Mouse (Mus musculus) liver, embryonic 14.5 days (tissue): ENCODE measurements around the gene Ric8b. TPM values are rescaled to one million over a fixed set of nuclear protein-coding genes. Genes with fewer than 3 reads are reported as not detected.

Experiments
- ATAC-seq: fragments of 200-750 bp; cut with Nextera tagmentation; 2 replicates; pipeline ENCODE4 v1.8.0; 2017; ENCODE audit warnings: moderate number of reproducible peaks, mild to moderate bottlenecking, moderate library complexity; ENCODE audit not compliant: insufficient read depth
- DNase-seq, 3 experiments: peaks; one replicate each; pipeline ENCODE4 v3.0.0-alpha.2; 2012 to 2013; ENCODE audit warnings: low read depth in 3 of 3, low spot score in 3 of 3
- H3K27ac ChIP-seq: fragments of 300-500 bp; sonication (generic); 2 replicates; pipeline ENCODE4 v1.5.1; 2014; ENCODE audit warnings: moderate library complexity, mild to moderate bottlenecking, control low read depth, inconsistent platforms
- H3K27me3 ChIP-seq: fragments of 300-500 bp; sonication (generic); 2 replicates; pipeline ENCODE4 v1.6.1; 2014; ENCODE audit warnings: mild to moderate bottlenecking, low read length, moderate library complexity; ENCODE audit not compliant: control insufficient read depth, insufficient read depth
- H3K36me3 ChIP-seq: fragments of 300-500 bp; sonication (generic); replicated peaks from 2 replicates; pipeline ENCODE4 v1.6.1; 2014; ENCODE audit warnings: low read depth; ENCODE audit not compliant: control insufficient read depth, insufficient read depth
- H3K4me1 ChIP-seq, 2 experiments: fragments of 200-500 bp in 1 of 2; fragments of 300-500 bp in 1 of 2; sonication (generic) in 1 of 2; replicated peaks; 2 replicates each; pipeline ENCODE4 v1.6.1; 2012 to 2014; ENCODE audit warnings: antibody characterized with exemption in 1 of 2, inconsistent platforms in 1 of 2, low read length in 1 of 2; ENCODE audit not compliant: control insufficient read depth in 2 of 2, insufficient read depth in 2 of 2
- H3K4me2 ChIP-seq: fragments of 300-500 bp; sonication (generic); 2 replicates; pipeline ENCODE4 v1.6.1; 2014; ENCODE audit warnings: low read depth, mild to moderate bottlenecking, control low read depth, moderate library complexity
- H3K4me3 ChIP-seq, 2 experiments: fragments of 200-500 bp in 1 of 2; fragments of 300-500 bp in 1 of 2; sonication (generic) in 1 of 2; 2 replicates each; pipeline ENCODE4 v1.5.1; 2012 to 2014; ENCODE audit warnings: low read depth in 2 of 2, low read length in 2 of 2, mild to moderate bottlenecking in 2 of 2, control low read depth in 1 of 2, inconsistent platforms in 1 of 2, moderate library complexity in 1 of 2; ENCODE audit not compliant: insufficient read depth in 1 of 2
- H3K9ac ChIP-seq: fragments of 300-500 bp; sonication (generic); replicated peaks from 2 replicates; pipeline ENCODE4 v1.6.1; 2014; ENCODE audit warnings: mild to moderate bottlenecking, control low read depth, moderate library complexity
- H3K9me3 ChIP-seq: fragments of 300-500 bp; sonication (generic); 2 replicates; pipeline ENCODE4 v1.6.1; 2016; ENCODE audit warnings: low read length, mixed read lengths; ENCODE audit not compliant: control insufficient read depth
- CTCF ChIP-seq: IDR thresholded peaks from 2 replicates; pipeline ENCODE4 v1.5.1; 2016; ENCODE audit warnings: antibody characterized with exemption, low read depth, control low read depth
- EP300 ChIP-seq: IDR thresholded peaks from 2 replicates; pipeline ENCODE4 v1.6.1; 2016; ENCODE audit warnings: antibody characterized with exemption, low read depth
- WGBS: fragments of 180-500 bp; shearing (Covaris S2); extraction: QIAGEN DNeasy Blood & Tissue Kit; methylation state at CpG from one replicate; pipeline ENCODE4 v1.1.7; 2014; ENCODE audit not compliant: insufficient replicate concordance; 5-methylcytosine and 5-hydroxymethylcytosine counted together
- polyA plus RNA-seq, 2 experiments: library from polyadenylated mRNA; depleted of rRNA in 1 of 2; stranded (reverse) in 1 of 2; unstranded in 1 of 2; fragments of >200 nt; fragmentation: Nextera tagmentation in 1 of 2; extraction: Ambion mirVana in 1 of 2; gene quantifications; 2 replicates each; pipeline versions ENCODE4 v1.2.1 to v1.2.3; 2012 to 2014

Ric8b gene
- polyA plus RNA-seq, 2 experiments: 2.6 to 4.5 TPM

DNA sequence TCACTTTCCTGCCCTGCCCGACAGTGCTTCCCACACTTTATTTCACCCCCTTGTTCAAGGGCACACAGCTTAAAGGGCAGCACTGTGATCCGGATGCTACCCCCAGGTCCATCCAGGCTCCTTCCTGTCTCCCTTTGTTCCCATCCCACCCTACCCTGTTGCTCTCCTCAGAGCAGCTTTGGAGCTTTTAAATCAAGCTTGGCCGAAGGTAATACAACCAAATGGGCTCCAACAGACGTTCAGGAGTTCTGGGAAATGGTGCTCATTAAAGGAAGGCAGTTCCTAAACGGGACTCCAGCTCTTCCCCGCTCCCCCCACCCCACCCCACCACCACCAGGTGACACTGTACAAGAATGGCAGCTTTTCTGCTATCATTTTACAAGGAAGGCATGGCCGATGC lies 7.2 kb upstream of the Ric8b start:
- Histone ChIP-seq H3K9me3 (no peaks in the 10 kb centered on the region), H3K9ac (no peak overlapping the region), H3K36me3 (no peaks in the 10 kb centered on the region), H3K27me3 (no peaks in the 10 kb centered on the region), H3K4me1 (no peaks in the 10 kb centered on the region), H3K4me3 (no peak overlapping the region), H3K4me2 (no peak overlapping the region), H3K27ac (no peak overlapping the region)
- DNase-seq (no peak), ATAC-seq (no peak)
- TF ChIP-seq CTCF (no peak), EP300 (no peak)
- 35% methylated on average over 7 of the region's 7 CpGs for WGBS

DNA sequence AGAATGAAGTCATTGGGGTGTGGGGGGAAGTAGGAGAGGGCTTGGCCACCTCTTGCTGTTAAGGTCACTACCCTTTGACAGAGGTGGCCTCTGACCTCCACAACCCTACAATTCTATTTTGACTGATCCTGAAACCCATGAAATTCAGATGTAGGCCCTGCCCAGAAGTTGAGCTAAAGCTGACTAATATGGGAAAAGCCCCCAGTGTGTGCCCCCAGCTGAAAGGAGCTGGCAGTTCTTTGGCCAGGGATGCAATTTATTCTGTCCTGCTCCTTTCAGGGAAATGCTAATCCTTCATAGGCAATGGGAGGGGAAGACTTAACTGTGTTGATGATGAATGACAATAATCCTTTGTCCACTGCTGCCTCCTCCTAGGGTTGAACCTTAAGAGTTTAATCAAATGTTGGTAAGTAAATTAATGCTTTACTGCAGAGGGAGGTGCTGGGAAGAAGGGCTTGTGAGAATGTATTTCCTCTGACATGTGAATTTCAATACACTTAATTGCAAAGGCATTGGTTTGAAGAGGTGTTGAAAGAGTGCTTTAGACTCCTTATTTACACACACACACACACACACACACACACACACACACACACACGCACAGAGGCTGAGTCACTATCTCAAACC lies 6.5 kb upstream of the Ric8b start:
- Histone ChIP-seq H3K9ac (no peak overlapping the region), H3K4me2 (no peak overlapping the region), H3K36me3 (no peaks in the 10 kb centered on the region), H3K27me3 (no peaks in the 10 kb centered on the region), H3K27ac (no peak overlapping the region), H3K4me1 (no peaks in the 10 kb centered on the region), H3K9me3 (no peaks in the 10 kb centered on the region), H3K4me3 (no peak overlapping the region)
- WGBS: 45% methylated on average over 1 of the region's 1 CpGs
- TF ChIP-seq CTCF: no peak
- no peak for TF ChIP-seq EP300
- DNase-seq: no peak
- no peak for ATAC-seq

DNA sequence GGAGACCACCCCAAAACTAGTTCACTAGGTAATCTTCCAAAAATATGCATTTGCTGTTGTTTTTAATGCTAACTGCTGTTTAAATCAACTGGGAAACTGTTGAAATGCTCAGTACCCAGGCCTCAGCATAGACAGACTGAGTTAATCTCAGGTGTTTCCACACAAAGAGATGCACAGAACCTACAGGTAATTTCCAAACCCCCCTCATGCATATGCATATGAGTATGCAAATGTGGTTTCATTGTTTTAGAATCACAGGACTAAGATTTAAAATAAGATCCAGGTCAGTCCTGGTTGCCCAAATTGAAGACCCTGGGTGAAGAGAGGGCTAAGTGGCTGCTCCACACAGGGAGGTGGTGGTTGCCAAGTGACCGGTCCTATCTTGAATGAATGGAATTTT lies 4.3 kb upstream of the Ric8b start:
- H3K36me3 ChIP-seq: no peaks in the 10 kb centered on the region
- DNase-seq (no peak), ATAC-seq (no peak)
- no peak overlapping the region for H3K27ac ChIP-seq
- no peak for TF ChIP-seq EP300
- no peak overlapping the region for H3K4me2 ChIP-seq
- H3K4me3 ChIP-seq: no peak overlapping the region
- peaks cover 2 to 3% of the 10 kb centered on the region in 2 experiments; a peak in 2 of 4 replicates for H3K4me1 ChIP-seq
- WGBS: 79% methylated on average over 1 of the region's 1 CpGs
- no peak overlapping the region for H3K9ac ChIP-seq
- H3K27me3 ChIP-seq: no peaks in the 10 kb centered on the region
- no peaks in the 10 kb centered on the region for H3K9me3 ChIP-seq

DNA sequence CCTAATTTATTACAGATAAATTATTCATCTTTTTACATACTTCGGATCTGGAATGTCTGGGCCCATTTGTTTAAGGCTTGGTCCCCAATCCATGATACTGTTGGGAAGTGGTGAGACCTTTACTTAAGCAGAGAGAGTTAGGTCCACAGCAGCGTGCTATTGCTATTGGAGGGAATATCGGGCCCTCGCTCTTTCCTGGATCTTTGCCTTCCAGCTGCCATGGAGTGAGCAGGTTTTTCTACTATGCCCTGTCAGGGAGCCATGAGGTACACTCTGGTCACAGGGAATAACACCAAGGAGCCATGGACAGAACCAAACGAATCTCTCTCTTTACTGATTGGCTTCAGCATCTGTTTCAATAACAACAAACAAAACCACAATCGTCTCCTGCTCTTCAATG lies 1.9 kb upstream of the Ric8b start:
- Histone ChIP-seq H3K36me3 (no peaks in the 10 kb centered on the region), H3K9me3 (no peaks in the 10 kb centered on the region), H3K27me3 (no peaks in the 10 kb centered on the region), H3K4me2 (no peak overlapping the region), H3K27ac (no peak overlapping the region), H3K9ac (no peak overlapping the region), H3K4me1 (peaks cover 6 to 8% of the 10 kb centered on the region in 2 experiments; a peak in 3 of 4 replicates), H3K4me3 (no peak overlapping the region)
- DNase-seq (no peak), ATAC-seq (no peak)
- TF ChIP-seq EP300: no peak
- no peak for TF ChIP-seq CTCF
- 73% methylated on average over 6 of the region's 6 CpGs for WGBS

DNA sequence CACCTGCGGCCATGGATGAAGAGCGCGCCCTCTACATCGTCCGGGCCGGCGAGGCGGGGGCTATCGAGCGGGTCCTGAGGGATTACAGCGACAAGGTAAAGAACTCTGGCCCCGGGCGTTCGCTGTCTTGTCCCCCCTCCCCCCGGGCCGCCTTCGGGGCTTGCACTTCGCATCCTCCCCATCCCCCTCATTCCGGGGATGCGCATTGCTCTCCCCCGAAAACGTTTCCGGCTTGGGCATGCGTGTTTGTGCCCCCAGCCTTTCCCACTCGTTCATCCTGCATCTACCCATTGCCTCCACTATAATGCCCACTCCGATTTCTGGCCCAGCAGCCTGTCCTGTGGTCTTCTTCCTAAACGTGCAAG lies 297 bp downstream of the Ric8b start:
- Histone ChIP-seq H3K4me3 (peak overlapping the region; percentile 69 to 86), H3K9me3 (no peaks in the 10 kb centered on the region), H3K4me2 (peak overlapping the region; percentile 77), H3K4me1 (peaks cover 6 to 9% of the 10 kb centered on the region in 2 experiments; a peak in 3 of 4 replicates), H3K36me3 (no peaks in the 10 kb centered on the region), H3K27me3 (no peaks in the 10 kb centered on the region), H3K27ac (no peak overlapping the region), H3K9ac (peak overlapping the region; percentile 86)
- WGBS: under 1% methylated on average over 22 of the region's 27 CpGs
- ATAC-seq (no peak), DNase-seq (peak in 1 of 3 experiments; percentile 0)
- no peak for TF ChIP-seq CTCF
- no peak for TF ChIP-seq EP300
